Mouse (Mus musculus) frontal cortex, postnatal 36 days (tissue): Measurements from ENCODE around the gene Armc3.

Experiments used
- DNase-seq, 2 experiments: peaks; one replicate each; pipeline ENCODE4 v3.0.0; 2022; ENCODE audit warnings: low spot score in 2 of 2

Gene Armc3

DNA sequence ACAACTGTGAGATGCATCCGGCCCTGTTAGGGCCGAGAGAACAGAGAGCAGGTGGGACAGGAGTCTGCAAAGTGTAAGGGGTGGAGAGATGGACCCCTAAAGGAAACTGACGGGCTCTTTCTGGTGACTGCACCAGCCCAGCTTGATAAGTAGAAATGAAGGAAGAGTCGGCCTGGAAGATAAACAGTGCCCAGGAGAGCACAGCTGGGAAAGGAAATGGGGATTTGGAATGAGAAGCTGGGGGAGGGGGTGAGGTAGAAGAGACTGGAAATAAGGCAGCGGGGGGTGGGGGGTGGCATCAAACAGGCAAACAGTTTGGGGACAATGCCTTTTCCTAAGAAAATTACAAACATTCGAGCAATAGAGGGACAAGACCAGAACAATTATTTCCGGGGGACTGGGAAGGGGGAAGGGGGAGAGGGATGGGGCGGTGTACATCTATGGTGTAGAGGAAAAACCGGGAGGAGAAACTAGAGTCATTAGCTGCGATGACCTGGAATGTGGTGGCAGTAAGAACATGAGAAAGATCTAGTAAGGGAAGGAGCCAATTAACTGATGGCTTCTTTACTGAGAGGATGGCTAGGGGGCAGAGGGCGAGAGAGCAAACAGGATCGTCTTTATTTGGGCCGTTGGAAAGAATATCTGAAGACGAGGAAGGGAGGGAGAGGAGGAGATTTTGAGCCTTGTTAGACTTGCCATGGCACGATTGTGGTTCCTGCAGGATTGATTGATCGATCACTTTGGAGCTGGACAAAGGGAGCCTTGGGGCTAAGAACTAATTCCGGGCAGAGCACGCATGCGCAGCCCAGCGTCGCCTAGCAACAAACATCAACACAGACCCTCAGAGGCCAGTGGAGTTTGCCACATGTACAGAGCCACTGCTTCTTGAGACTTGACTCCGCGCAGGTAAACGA lies at the start of gene Armc3:
Armc3 (plus strand) TSS at position 851 of the 914 bp plus-strand sequence.
- DNase-seq: peak; percentile 40 to 48

GRCm38 (mm10) chr2:19152687-19153086 lies 46.4 kb upstream of the Armc3 start:
- DNase-seq: no peak

DNA sequence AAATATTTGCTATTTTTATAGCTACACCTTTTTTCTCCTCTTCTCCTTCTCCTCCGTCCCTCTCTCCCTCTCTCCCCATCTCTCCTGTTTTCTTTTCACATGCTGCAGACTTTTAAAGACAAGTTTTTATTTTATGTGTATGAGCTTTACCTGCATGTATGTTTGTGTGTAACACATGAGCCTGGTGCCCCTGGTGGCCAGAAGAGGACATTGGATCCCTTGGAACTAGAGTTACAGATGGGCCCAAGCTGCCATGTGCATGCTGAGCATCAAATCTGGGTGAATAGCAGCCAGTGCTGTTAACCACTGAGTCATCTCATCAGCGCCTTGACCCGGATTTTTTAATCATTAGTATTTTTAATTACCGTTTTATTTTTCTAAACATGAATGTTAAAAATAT lies 42.9 kb upstream of the Armc3 start:
- DNase-seq: peak in 1 of 2 experiments; percentile 12

DNA sequence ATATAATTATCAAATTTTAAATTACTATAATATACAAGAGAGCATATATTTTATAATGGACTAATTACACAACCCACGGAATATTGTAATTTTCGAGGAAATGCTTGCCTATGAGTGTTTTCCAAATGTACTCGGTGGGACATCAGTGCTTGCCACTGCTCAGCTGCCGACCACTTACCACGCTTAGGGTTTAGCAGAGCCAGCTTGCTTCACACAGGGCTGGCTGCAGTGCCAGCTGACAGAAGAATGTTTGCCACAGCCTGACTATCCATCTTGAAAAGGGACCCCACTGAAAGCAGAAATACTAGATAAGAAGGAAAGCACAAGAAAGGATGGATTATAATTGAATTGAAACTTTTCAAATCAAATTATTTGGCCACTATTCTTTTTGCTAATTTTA lies 39.6 kb upstream of the Armc3 start:
- DNase-seq: no peak

GRCm38 (mm10) chr2:19160368-19161114 lies 38.6 kb upstream of the Armc3 start:
- DNase-seq: no peak

DNA sequence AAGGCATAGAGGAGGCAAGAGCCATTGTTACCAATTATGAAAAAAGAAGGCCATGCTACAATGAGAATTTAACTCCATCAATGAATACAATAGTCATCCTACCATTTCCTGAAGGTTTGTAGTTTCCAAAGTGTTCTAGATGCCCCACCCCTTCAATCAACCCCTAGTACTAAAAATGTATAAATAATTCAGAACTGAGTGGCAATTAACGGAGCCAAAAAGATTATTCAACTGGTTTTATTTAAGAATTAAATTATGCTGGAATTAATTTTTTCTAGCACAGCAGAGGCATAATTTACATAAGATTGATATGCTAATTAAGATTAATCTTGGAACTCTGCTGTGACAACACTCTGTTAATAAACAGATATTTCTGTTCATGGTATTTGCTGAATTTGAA lies 34.9 kb upstream of the Armc3 start:
- no peak for DNase-seq

GRCm38 (mm10) chr2:19176827-19177236 lies 22.3 kb upstream of the Armc3 start:
- DNase-seq: no peak

DNA sequence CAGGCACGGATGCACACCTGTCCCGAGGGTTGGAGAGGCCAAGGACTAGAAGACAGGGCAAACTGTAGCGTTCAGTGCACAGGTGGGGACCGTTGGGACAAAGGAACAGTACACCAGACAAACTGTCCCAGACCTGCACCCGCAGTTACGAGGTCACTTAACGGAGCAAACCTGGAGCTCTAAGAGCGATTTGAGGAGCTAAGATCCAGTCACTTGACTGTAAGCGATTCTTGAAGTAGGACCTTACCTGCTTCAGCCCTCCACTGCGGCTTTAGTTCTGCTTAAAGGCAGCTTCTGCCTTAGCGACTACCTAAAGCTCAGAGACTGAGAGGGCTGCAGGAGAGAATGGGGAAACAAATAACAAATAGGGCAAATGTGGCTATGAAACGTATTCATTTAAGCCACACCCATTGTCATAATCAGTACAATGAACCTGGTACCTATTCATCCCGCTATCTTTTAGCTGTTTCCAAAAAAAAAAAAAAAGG lies 308 bp downstream of the Armc3 start:
- no peak for DNase-seq

- no peak for DNase-seq
These were observed 1.0 kb downstream of the Armc3 start for GRCm38 (mm10) chr2:19200112-19200511.

DNA sequence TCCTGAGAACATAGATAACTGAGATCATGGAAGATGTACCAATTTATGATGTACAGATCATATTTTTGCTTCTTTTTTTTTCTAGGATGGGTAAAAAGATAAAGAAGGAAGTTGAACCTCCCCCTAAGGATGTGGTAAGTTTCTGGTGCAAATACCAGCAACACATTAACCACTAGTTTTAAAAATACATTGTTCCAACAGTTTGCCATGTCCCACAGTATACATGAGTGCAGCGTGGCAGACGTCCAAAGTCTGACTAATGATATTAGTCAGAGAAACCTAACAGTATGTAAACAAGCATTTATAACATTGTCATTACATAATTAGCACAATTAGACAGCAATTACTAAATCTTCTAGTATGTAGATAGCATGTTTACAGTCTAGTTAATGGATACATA lies 2.6 kb downstream of the Armc3 start:
- DNase-seq: no peak

DNA sequence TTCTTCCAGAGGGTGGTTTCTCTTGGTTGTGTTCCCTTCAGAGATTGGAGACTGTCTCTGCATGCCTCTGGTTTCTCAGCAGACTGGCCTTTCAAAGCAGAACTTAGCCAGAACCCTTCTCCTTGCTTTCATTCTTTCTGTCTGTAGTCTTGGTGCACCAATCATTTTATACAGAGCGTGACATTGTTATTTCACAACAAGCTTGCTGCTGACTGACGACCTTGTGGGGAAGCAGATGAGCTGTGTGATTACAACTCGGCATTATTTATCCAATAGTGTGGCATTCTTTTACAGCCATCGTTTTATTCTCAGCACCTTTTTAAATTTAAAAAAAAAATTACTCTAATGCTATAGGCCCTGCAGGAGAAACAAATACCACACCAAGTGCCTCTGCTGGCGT lies 35.2 kb downstream of the Armc3 start:
- DNase-seq: no peak

GRCm38 (mm10) chr2:19235193-19235592 lies 36.1 kb downstream of the Armc3 start:
- DNase-seq: no peak

GRCm38 (mm10) chr2:19235614-19236013 lies 36.5 kb downstream of the Armc3 start:
- no peak for DNase-seq

DNA sequence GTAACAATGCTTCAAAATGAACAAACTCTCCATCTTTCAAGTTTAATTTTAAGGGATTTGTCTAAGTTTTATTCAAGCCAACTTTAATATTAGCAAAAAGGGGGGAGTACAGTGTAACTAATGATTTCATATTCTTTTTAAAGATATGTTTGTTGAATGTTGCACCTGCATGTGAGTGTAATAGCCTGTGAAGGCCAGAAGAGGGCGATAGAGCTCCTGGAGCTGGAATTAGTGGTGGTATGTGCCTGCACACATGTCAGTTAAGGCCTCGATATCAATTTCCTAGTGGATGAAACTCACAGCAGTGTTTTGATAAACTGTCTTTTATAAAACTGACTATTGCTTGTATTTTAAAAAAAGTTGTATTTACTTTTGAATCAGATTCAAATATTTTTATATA lies 39.7 kb downstream of the Armc3 start:
- no peak for DNase-seq

DNA sequence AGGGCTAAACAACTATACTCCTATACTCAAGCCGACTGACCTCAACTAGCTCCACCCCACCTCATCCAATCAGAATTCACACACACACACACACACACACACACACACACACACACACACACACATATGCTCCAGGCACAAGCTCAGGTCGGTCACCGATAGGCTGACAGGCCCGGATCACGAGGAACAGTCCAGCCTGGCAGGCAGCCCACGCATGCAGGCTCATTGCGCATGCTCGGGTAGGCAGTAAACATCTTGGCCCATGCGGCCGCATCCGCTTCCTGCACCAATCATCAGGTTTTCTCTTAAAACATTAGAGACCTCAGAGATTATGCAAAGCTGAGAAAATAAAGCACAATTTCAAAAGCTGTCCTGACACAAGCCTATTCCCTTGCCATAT lies 50.5 kb downstream of the Armc3 start:
- no peak for DNase-seq

- no peak for DNase-seq
These were observed 55.9 kb downstream of the Armc3 start for GRCm38 (mm10) chr2:19255037-19255436.

DNA sequence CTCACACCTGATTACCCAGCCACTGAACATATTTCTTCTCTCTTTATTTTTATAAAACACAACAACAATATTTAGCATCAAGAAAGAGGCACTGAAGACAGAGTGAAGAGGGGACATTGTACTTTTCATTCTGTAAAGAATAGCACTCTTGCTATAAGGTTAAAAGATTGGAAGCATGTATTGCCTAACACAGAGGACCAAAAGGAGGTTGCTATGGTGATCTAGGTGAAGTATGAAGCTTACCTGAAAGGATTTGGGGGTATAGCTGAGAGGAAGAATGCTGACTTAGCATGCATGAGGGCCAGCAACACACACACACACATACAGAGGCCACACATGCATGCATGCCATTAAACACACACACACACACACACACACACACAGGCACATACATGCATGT lies 58.2 kb downstream of the Armc3 start:
- no peak for DNase-seq

DNA sequence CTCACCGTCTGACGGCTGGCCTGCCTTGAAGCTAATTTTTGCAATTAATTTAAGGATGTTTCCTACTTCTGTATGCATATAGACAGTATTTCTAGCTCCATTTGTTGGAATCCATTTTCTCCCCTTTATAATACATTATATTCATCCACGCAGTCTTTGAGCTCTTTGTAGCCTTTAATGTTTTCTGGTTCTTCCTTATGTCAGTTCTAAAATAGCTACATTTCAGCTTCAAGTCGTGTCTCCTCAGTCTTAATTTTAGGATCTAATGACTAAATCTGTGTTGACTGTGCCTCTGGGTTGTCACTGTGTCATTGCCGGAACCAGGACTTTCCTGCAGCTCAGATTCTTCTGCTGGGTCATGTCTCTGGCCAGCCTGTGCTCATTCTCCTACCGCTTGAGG lies 61.3 kb downstream of the Armc3 start:
- no peak for DNase-seq

GRCm38 (mm10) chr2:19263375-19263774 lies 64.3 kb downstream of the Armc3 start:
- no peak for DNase-seq

DNA sequence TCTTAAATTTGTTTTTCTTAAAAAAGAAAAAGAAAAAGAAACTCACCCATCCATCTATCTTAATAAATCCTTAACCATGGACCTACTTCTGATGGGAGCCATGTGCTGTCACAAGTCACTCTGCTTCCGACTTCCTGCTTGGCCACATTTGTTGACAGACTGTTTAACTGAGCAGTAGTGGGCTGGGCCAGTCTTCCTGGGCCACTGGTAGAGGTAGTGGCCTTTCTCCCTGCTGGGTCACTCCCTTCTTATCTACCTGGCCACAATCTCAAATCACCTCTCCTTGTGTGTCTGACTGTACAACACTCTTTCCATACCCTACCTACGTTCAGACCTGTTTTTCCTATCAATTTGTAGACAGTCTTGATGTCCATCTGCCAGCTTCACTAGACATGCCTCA lies 66.7 kb downstream of the Armc3 start:
- DNase-seq: no peak

GRCm38 (mm10) chr2:19267396-19267795 lies 68.3 kb downstream of the Armc3 start:
- no peak for DNase-seq

DNA sequence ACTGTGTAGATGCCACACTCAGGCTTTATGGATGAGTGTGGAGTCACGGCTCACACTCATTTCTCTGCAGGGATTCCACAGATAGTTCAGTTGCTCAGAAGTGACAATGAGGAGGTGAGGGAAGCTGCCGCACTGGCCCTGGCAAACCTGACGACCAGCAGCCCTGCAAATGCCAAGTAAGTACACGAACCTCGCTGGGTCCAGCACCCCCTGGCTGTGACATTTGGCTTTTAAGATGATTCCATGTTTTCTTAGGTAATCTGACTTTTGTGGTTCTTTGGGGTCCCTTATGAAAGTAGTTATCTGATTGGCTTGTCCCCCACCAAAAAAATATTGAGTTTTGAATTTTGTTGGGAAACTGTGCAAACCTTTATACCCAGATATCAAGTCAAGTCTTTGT lies 70.9 kb downstream of the Armc3 start:
- no peak for DNase-seq

DNA sequence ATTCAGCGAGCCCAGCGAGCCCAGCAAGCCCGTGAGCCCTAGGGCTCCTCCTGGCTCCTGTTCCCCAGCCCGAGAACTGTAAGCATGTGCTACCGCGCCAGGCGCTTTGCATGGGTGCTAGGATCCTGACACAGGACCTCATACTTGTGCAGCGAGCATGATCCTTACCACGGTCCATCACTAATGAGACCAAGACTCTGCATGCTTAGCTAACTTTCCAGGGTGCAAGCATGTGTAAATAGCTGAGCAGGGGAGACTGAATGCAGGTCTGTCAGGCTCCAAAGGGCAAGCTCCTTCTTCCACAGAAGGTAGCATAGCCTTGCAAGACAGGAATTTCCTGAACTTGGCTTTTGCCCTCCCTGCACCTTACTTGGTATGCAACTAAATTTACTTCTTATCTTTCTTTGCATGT lies 71.6 kb downstream of the Armc3 start:
- DNase-seq: no peak
